Mouse (Mus musculus) ES-E14 (cell line): Measurements from ENCODE around the gene Tmem102.

Experiments used
- MAFK ChIP-seq: IDR thresholded peaks from 2 replicates; pipeline ENCODE4 v1.6.1; 2014; ENCODE audit warnings: mild to moderate bottlenecking, low read depth, low read length, inconsistent platforms; ENCODE audit not compliant: insufficient read depth
- ZNF384 ChIP-seq: IDR thresholded peaks from 2 replicates; pipeline ENCODE4 v1.6.1; 2012; ENCODE audit warnings: low read depth, low read length, inconsistent platforms

DNA sequence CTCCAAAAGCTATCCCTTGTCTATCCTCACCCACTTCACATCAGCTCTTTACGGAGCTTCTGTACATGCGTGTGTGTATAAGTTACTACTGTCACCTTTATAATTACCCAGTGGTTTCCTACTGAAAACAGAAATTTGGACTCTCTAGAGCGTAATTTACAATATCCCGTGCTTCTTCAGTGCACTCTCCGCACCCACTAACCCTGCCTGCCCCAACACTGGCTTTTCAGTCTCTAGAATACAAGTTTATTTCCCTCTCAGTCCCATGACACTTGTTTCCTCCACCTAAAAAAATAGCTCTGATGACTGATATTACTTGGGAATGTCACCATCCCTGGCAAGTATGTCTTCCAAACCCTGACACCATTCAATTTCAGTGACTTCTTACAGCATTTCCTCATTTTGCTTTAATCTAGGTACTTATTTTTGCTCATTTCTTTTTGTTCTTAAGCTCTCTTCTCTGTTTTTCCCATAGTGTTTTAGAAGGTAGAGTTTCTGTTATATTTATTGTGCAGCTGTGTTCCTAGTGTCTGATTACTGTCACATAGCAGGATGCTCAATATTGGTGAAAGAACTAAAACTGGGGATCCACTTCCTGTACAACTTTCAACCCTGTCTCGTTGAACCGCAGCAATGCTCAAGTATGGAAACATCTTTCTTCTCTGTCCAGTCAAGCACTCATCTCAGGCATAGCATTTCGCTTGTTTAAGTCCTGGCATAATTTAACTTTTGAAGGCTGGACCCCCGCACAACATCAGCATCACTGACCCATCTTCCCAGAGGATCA is 47.9 kb downstream of the Tmem102 start:
- TF ChIP-seq MAFK, result no peak
- no peak for TF ChIP-seq ZNF384
